Mouse (Mus musculus) MEL (cell line): ENCODE results near the gene Tmem92.

ENCODE experiments used
- BHLHE40 ChIP-seq: IDR thresholded peaks from 2 replicates; pipeline ENCODE4 v1.6.1; 2012; ENCODE audit warnings: low read depth, mild to moderate bottlenecking, inconsistent platforms, low read length, improper control_type of control experiment, borderline replicate concordance
- CHD2 ChIP-seq: IDR thresholded peaks from 2 replicates; pipeline ENCODE4 v1.6.1; 2011; ENCODE audit warnings: low read length, improper control_type of control experiment
- CTCF ChIP-seq, 3 experiments: IDR thresholded peaks in 2 of 3; conservative IDR thresholded peaks in 1 of 3; 2 replicates each; pipeline ENCODE4 v1.5.1; 2011 to 2012; ENCODE audit warnings: low read length in 3 of 3, low read depth in 2 of 3, mild to moderate bottlenecking in 2 of 3, improper control_type of control experiment in 1 of 3, inconsistent platforms in 1 of 3, mixed read lengths in 1 of 3, moderate library complexity in 1 of 3; ENCODE audit not compliant: control insufficient read depth in 1 of 3, insufficient read depth in 1 of 3, poor library complexity in 1 of 3, severe bottlenecking in 1 of 3
- E2F4 ChIP-seq: IDR thresholded peaks from 2 replicates; pipeline ENCODE4 v1.6.1; 2011; ENCODE audit warnings: low read depth, low read length, improper control_type of control experiment, borderline replicate concordance
- ELF1 ChIP-seq: IDR thresholded peaks from 2 replicates; pipeline ENCODE4 v1.6.1; 2014; ENCODE audit warnings: low read depth, mild to moderate bottlenecking, inconsistent platforms, low read length, improper control_type of control experiment, moderate library complexity
- MEF2A ChIP-seq: IDR thresholded peaks from 2 replicates; pipeline ENCODE4 v1.6.1; 2014; ENCODE audit warnings: low read depth, mild to moderate bottlenecking, inconsistent platforms, low read length, improper control_type of control experiment; ENCODE audit not compliant: poor library complexity, insufficient replicate concordance, severe bottlenecking; ENCODE audit errors: extremely low read depth
- MXI1 ChIP-seq: IDR thresholded peaks from 2 replicates; pipeline ENCODE4 v1.6.1; 2011; ENCODE audit warnings: mild to moderate bottlenecking, low read depth, low read length, improper control_type of control experiment
- POLR2A ChIP-seq, 2 experiments: IDR thresholded peaks; 2 replicates each; pipeline ENCODE4 v1.6.1; 2011 to 2012; ENCODE audit warnings: low read length in 2 of 2, mild to moderate bottlenecking in 2 of 2, control low read depth in 1 of 2, improper control_type of control experiment in 1 of 2, low read depth in 1 of 2, moderate library complexity in 1 of 2; ENCODE audit not compliant: control insufficient read depth in 1 of 2, insufficient read depth in 1 of 2, poor library complexity in 1 of 2

DNA sequence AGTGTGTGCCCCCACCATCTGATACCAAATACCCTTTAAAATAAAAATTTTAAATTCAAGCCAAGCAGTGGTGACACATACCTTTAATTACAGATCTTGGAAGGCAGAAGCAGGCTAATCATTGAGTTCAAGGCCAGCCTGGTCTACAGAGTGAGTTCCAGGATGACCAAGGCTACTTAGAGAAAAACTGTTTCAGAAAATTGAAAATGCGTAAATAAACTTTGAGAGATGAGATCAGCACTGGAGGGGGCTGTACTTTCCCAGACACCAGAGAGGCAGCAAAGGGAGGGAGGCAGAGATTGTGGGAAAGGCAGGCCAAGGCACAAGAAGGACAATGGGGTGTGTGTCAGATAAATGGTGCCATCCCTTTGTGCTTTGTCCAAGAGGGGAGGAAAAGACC lies 20.2 kb downstream of the Tmem92 start:
- TF ChIP-seq MXI1 (no peak), MEF2A (no peak), E2F4 (no peak), CHD2 (no peak), CTCF (IDR thresholded peaks at IDR 0.05 in 2 of 3, conservative IDR thresholded peaks at IDR 0.05 in 1 of 3; ENCODE audit: control insufficient read depth in 1 of 3, insufficient read depth in 1 of 3, low read depth in 2 of 3, low read length in 3 of 3, poor library complexity in 1 of 3, severe bottlenecking in 1 of 3) (no peak), POLR2A (IDR thresholded peaks at IDR 0.05; ENCODE audit: control insufficient read depth in 1 of 2, insufficient read depth in 1 of 2, low read depth in 1 of 2, low read length in 2 of 2, poor library complexity in 1 of 2) (no peak), ELF1 (no peak), BHLHE40 (no peak)
